8 mouse cellular contexts compared by ENCODE assay signal in the genomic region with DNA sequence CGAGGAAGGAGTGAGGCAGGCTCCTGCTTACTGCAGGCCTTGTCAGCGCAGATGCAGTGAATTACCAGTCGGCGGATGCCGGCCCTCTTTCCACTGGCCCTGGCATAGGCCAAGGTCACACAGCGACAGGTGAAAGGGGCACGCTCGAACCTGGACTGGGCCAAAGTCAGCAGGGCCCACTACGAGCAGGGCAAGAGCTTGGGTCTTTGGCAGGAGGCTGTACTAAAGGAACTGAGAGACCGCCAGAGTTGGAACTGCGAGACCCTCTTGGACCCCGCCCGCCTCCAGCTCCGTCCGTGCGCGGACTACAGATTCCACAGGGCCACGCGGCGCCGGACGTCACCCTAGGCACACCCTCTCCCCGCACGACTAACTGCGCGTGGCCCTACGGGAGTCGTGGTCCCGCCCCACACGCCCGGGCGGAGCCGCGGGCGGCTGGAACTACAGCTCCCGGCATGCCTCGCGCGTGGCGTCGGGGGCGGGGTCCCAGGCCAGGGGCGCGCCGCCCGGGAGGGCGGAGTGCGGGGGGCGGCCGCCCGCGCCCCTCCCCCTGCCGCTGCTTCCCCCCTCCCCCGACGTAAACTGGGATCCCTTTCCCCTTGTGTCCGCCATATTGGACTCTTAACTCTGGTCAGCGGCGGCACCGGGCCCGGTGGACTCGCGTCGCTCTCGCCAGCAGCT. TPM values are rescaled to one million over a fixed set of nuclear protein-coding genes. Genes with fewer than 3 reads are reported as not detected.
A peak's percentile ranks its signal among the peaks of the same experiment; 100 is the strongest.
DNase-seq lines count a peak whose midpoint lies in the region; ATAC-seq lines count a peak whose summit lies in the region.

Gene Fam193a (plus strand): TSS at position 593 of the 681 bp plus-strand sequence.

- H3K4me1 ChIP-seq in brown adipose tissue, adult 24 weeks (ENCODE audit: control insufficient read depth, insufficient read depth, insufficient read length, low read length) = peaks cover 11% of the 10 kb centered on the region; the same call in 1 of the 2 replicates
- peaks cover 32% of the 10 kb centered on the region for H3K4me1 ChIP-seq in heart, embryonic 13.5 days
- peaks cover 39% of the 10 kb centered on the region for H3K4me1 ChIP-seq in liver, embryonic 12.5 days
- H3K4me1 ChIP-seq in stomach, embryonic 15.5 days = peaks cover 16% of the 10 kb centered on the region

- no peaks in the 10 kb centered on the region for H3K27me3 ChIP-seq in heart, embryonic 13.5 days (replicated peaks)
- no peaks in the 10 kb centered on the region for H3K27me3 ChIP-seq in liver, embryonic 12.5 days (replicated peaks)
- H3K27me3 ChIP-seq in stomach, embryonic 15.5 days (replicated peaks) = no peaks in the 10 kb centered on the region

- DNase-seq in CD4-positive, CD25-positive, alpha-beta regulatory T cell, adult 2 months (ENCODE audit: low read depth, low spot score) = peak; percentile 97
- DNase-seq in fat pad, adult 2 months (ENCODE audit: extremely low read depth, low read depth, low spot score) = peak; percentile 39
- peak; percentile 99 for DNase-seq in kidney, postnatal 10 days
- DNase-seq in natural killer cell, adult 2 months (ENCODE audit: low spot score in 2 of 2) = peak; percentile 93 to 97

- peak within 1 kb of the TSS; percentile 82 for H3K4me3 ChIP-seq in brown adipose tissue, adult 24 weeks (ENCODE audit: insufficient read depth, low read depth, low read length)
- H3K4me3 ChIP-seq in heart, embryonic 13.5 days = peak within 1 kb of the TSS; percentile 94
- peak within 1 kb of the TSS; percentile 92 for H3K4me3 ChIP-seq in liver, embryonic 12.5 days
- peak within 1 kb of the TSS; percentile 86 for H3K4me3 ChIP-seq in stomach, embryonic 15.5 days (replicated peaks)

- WGBS in heart, embryonic 13.5 days = 0% methylated on average over 45 of the region's 64 CpGs
- WGBS in liver, embryonic 12.5 days (ENCODE audit: insufficient replicate concordance) = 1% methylated on average over 55 of the region's 64 CpGs
- under 1% methylated on average over 55 of the region's 64 CpGs for WGBS in stomach, embryonic 15.5 days

- H3K9me3 ChIP-seq in heart, embryonic 13.5 days = no peaks in the 10 kb centered on the region
- no peaks in the 10 kb centered on the region for H3K9me3 ChIP-seq in liver, embryonic 12.5 days (replicated peaks)
- no peaks in the 10 kb centered on the region for H3K9me3 ChIP-seq in stomach, embryonic 15.5 days

- H3K27ac ChIP-seq in brown adipose tissue, adult 24 weeks (replicated peaks; ENCODE audit: low read depth, low read length) = peak within 1 kb of the TSS; percentile 96
- peak within 1 kb of the TSS; percentile 82 for H3K27ac ChIP-seq in heart, embryonic 13.5 days (replicated peaks)
- peak within 1 kb of the TSS; percentile 85 for H3K27ac ChIP-seq in liver, embryonic 12.5 days
- peak within 1 kb of the TSS; percentile 74 for H3K27ac ChIP-seq in stomach, embryonic 15.5 days

- H3K9ac ChIP-seq in heart, embryonic 13.5 days = peak within 1 kb of the TSS; percentile 98
- peak within 1 kb of the TSS; percentile 90 for H3K9ac ChIP-seq in liver, embryonic 12.5 days
- peak within 1 kb of the TSS; percentile 83 for H3K9ac ChIP-seq in stomach, embryonic 15.5 days

- H3K4me2 ChIP-seq in heart, embryonic 13.5 days = peak within 1 kb of the TSS; percentile 80
- H3K4me2 ChIP-seq in liver, embryonic 12.5 days = peak within 1 kb of the TSS; percentile 96
- peak within 1 kb of the TSS; percentile 64 for H3K4me2 ChIP-seq in stomach, embryonic 15.5 days

- peak; percentile 99 for ATAC-seq in heart, embryonic 13.5 days (ENCODE audit: extremely low read depth, insufficient number of reproducible peaks, low FRiP score, low TSS enrichment)
- peak; percentile 99 for ATAC-seq in liver, embryonic 12.5 days
- peak; percentile 100 for ATAC-seq in stomach, embryonic 15.5 days (ENCODE audit: insufficient read depth, low FRiP score, low read depth)

- peaks cover 13% of the 10 kb centered on the region for H3K36me3 ChIP-seq in heart, embryonic 13.5 days
- peaks cover 13% of the 10 kb centered on the region for H3K36me3 ChIP-seq in liver, embryonic 12.5 days
- H3K36me3 ChIP-seq in stomach, embryonic 15.5 days = no peaks in the 10 kb centered on the region

RNA-seq across cellular contexts. Expression of gene Fam193a, which starts in this region (rescaled TPM):
- 7.2 and 9.1 TPM in 2 replicates for polyA plus RNA-seq in brown adipose tissue, adult 24 weeks (2012; ENCODE audit: insufficient read depth, insufficient read length, missing spikeins)
- polyA plus RNA-seq in heart, embryonic 13.5 days (2015; fragmentation: Nextera tagmentation; extraction: Ambion mirVana) = 7.5 and 7.8 TPM in 2 replicates
- 4.9 and 5.1 TPM in 2 replicates for polyA plus RNA-seq in liver, embryonic 12.5 days (2016; fragmentation: Nextera tagmentation; extraction: Ambion mirVana)
- 10.3 and 11.8 TPM in 2 replicates for polyA plus RNA-seq in stomach, embryonic 15.5 days (2015; fragmentation: Nextera tagmentation; extraction: Ambion mirVana)

Comparison
In these comparisons a context has a peak if more than half of its experiments do, and no peak if none do; other contexts are left out.
1. Peak in every context shown above with its lines: DNase-seq, ATAC-seq, H3K4me3 ChIP-seq and H3K27ac ChIP-seq.
2. DNase-seq: peak in every context shown above with its lines; median percentile 99 in kidney, postnatal 10 days; 97 in CD4-positive, CD25-positive, alpha-beta regulatory T cell, adult 2 months; 95 in natural killer cell, adult 2 months; 39 in fat pad, adult 2 months.